Mouse (Mus musculus) spleen, adult 2 months (tissue): ENCODE results near the gene Pla2g4f. TPM values are rescaled to one million over a fixed set of nuclear protein-coding genes. Genes with fewer than 3 reads are reported as not detected.

ENCODE experiments used
- DNase-seq, 2 experiments: peaks; one replicate each; pipeline versions ENCODE4 v3.0.0 to v3.0.0-alpha.2; 2012 to 2021; ENCODE audit warnings: low spot score in 2 of 2, low read depth in 1 of 2
- H3K27ac ChIP-seq: fragments of 200-500 bp; 2 replicates; pipeline ENCODE4 v1.5.1; 2012; ENCODE audit warnings: low read length, inconsistent platforms; ENCODE audit not compliant: insufficient read depth
- H3K27me3 ChIP-seq: fragments of 200-500 bp; 2 replicates; pipeline ENCODE4 v1.6.1; 2012; ENCODE audit warnings: mild to moderate bottlenecking, moderate library complexity, low read length, inconsistent platforms; ENCODE audit not compliant: control insufficient read depth, insufficient read depth
- H3K36me3 ChIP-seq: fragments of 200-500 bp; 2 replicates; pipeline ENCODE4 v1.6.1; 2012; ENCODE audit warnings: mild to moderate bottlenecking, low read length, inconsistent platforms; ENCODE audit not compliant: control insufficient read depth, insufficient read depth
- H3K4me1 ChIP-seq: fragments of 200-500 bp; 2 replicates; pipeline ENCODE4 v1.6.1; 2011; ENCODE audit warnings: inconsistent platforms; ENCODE audit not compliant: control insufficient read depth, insufficient read depth, insufficient read length
- H3K4me3 ChIP-seq: fragments of 200-500 bp; 2 replicates; pipeline ENCODE4 v1.5.1; 2011; ENCODE audit warnings: mild to moderate bottlenecking, inconsistent platforms; ENCODE audit not compliant: insufficient read depth, insufficient read length; ENCODE audit errors: extremely low read depth
- CTCF ChIP-seq: fragments of 200-500 bp; IDR thresholded peaks from 2 replicates; pipeline ENCODE4 v1.5.1; 2011; ENCODE audit warnings: mild to moderate bottlenecking, inconsistent platforms; ENCODE audit not compliant: insufficient read depth, insufficient read length, insufficient replicate concordance; ENCODE audit errors: extremely low read depth
- POLR2A ChIP-seq: fragments of 200-500 bp; IDR thresholded peaks from 2 replicates; pipeline ENCODE4 v1.6.1; 2011; ENCODE audit warnings: low read depth, low read length, inconsistent platforms
- WGBS: fragments of 180-500 bp; shearing (Covaris S2); methylation state at CpG from one replicate; pipeline ENCODE4 v1.1.7; 2018; 5-methylcytosine and 5-hydroxymethylcytosine counted together
- polyA plus RNA-seq: library from polyadenylated mRNA; depleted of rRNA; stranded (reverse); fragments of >200 nt; gene quantifications from 2 replicates; pipeline ENCODE4 v1.2.3, GENCODE M21; 2012

Pla2g4f gene
- polyA plus RNA-seq, 1 experiment, result 1.1 TPM

GRCm38 (mm10) chr2:120296160-120296559 lies 17.8 kb downstream of the Pla2g4f start:
- no peaks in the 10 kb centered on the region for H3K36me3 ChIP-seq
- H3K27ac ChIP-seq, result no peak overlapping the region
- no peaks in the 10 kb centered on the region for H3K4me1 ChIP-seq
- H3K27me3 ChIP-seq, result no peaks in the 10 kb centered on the region
- 27% methylated on average over 2 of the region's 2 CpGs for WGBS
- no peak for TF ChIP-seq POLR2A
- no peak for TF ChIP-seq CTCF
- no peak for DNase-seq
- no peak overlapping the region for H3K4me3 ChIP-seq

GRCm38 (mm10) chr2:120291471-120292078 lies 22.4 kb downstream of the Pla2g4f start:
- 80% methylated on average over 8 of the region's 9 CpGs for WGBS
- Histone ChIP-seq H3K27me3 (no peaks in the 10 kb centered on the region), H3K4me1 (no peaks in the 10 kb centered on the region), H3K4me3 (no peak overlapping the region), H3K36me3 (no peaks in the 10 kb centered on the region), H3K27ac (no peak overlapping the region)
- no peak for DNase-seq
- no peak for TF ChIP-seq CTCF
- no peak for TF ChIP-seq POLR2A

GRCm38 (mm10) chr2:120288995-120289394 lies 25.0 kb downstream of the Pla2g4f start, which contains the start of gene Pla2g4d:
Gene Pla2g4d (minus strand): TSS chr2:120289197.
- H3K4me1 ChIP-seq, result no peaks in the 10 kb centered on the region
- TF ChIP-seq POLR2A (no peak), CTCF (no peak)
- no peak for DNase-seq

GRCm38 (mm10) chr2:120288401-120288800 lies 25.6 kb downstream of the Pla2g4f start:
- H3K27ac ChIP-seq, result no peak overlapping the region
- no peaks in the 10 kb centered on the region for H3K27me3 ChIP-seq
- WGBS, result 86% methylated on average over 3 of the region's 3 CpGs
- H3K36me3 ChIP-seq, result no peaks in the 10 kb centered on the region
- no peak overlapping the region for H3K4me3 ChIP-seq
- no peak for DNase-seq
- no peak for TF ChIP-seq POLR2A
- H3K4me1 ChIP-seq, result no peaks in the 10 kb centered on the region

More at GRCm38 (mm10) chr2:120288995-120289394, 25.0 kb downstream of the Pla2g4f start, which contains the start of gene Pla2g4d:
- no peaks in the 10 kb centered on the region for H3K36me3 ChIP-seq
- WGBS, result 69% methylated on average over 5 of the region's 5 CpGs
- no peak within 1 kb of the TSS for H3K4me3 ChIP-seq
- H3K27ac ChIP-seq, result no peak within 1 kb of the TSS
- no peaks in the 10 kb centered on the region for H3K27me3 ChIP-seq

GRCm38 (mm10) chr2:120285639-120286038 lies 28.3 kb downstream of the Pla2g4f start:
- Histone ChIP-seq H3K36me3 (no peaks in the 10 kb centered on the region), H3K27me3 (no peaks in the 10 kb centered on the region), H3K4me3 (no peak overlapping the region), H3K4me1 (no peaks in the 10 kb centered on the region), H3K27ac (no peak overlapping the region)
- DNase-seq, result no peak
- 68% methylated on average over 4 of the region's 4 CpGs for WGBS
- TF ChIP-seq POLR2A (no peak), CTCF (no peak)

GRCm38 (mm10) chr2:120284705-120285104 lies 29.3 kb downstream of the Pla2g4f start:
- TF ChIP-seq POLR2A (no peak), CTCF (no peak)
- Histone ChIP-seq H3K27ac (no peak overlapping the region), H3K4me3 (no peak overlapping the region), H3K36me3 (no peaks in the 10 kb centered on the region), H3K27me3 (no peaks in the 10 kb centered on the region), H3K4me1 (no peaks in the 10 kb centered on the region)
- DNase-seq, result no peak

GRCm38 (mm10) chr2:120284094-120284493 lies 29.9 kb downstream of the Pla2g4f start:
- Histone ChIP-seq H3K27ac (no peak overlapping the region), H3K27me3 (no peaks in the 10 kb centered on the region), H3K4me1 (no peaks in the 10 kb centered on the region), H3K4me3 (no peak overlapping the region), H3K36me3 (no peaks in the 10 kb centered on the region)
- no peak for DNase-seq
- TF ChIP-seq POLR2A, result no peak
- TF ChIP-seq CTCF, result no peak
- 89% methylated on average over 5 of the region's 5 CpGs for WGBS
